Mouse (Mus musculus): Measurements from ENCODE around the gene Loxl1.

Loxl1 gene

DNA sequence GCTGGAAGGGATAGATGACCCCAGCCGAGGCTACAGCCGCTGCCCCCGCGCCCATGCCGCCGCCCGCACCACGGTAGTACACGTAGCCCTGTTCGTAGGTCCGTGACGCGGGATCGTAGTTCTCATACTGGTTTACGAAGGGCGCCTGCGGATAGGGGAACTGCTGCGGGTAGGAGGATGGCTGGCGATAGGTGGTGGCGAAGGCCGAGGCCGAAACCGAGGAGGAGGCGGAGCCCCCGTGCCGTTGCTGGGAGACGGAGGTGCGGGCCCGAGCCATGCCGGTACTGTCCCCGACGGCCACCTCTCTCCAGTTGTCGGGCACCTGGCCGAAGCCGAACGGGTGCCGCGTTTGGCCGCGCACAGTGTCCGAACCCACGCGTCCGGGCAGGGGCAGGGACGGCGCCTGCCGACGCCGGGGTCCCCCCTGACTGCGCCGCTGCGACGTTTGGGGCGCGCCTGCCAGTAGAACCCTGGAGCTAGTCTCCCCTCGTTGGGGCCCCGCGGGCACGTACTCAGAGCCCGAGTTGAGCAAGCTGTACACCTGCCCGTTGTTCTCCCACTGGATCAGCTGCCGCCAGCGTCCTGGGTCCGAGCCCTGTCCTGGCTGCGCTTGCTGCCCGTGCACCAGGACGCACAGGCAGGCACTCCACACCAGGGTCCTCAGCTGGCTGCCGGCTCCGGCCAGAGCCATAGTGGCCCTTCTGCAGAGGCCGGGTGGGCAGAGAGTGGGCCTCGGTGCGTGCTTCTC is 616 bp downstream of the Loxl1 start:
- in situ Hi-C loops (cut with MboI; ENCODE audit: low sequenced_read_pairs), result no loop called here

DNA sequence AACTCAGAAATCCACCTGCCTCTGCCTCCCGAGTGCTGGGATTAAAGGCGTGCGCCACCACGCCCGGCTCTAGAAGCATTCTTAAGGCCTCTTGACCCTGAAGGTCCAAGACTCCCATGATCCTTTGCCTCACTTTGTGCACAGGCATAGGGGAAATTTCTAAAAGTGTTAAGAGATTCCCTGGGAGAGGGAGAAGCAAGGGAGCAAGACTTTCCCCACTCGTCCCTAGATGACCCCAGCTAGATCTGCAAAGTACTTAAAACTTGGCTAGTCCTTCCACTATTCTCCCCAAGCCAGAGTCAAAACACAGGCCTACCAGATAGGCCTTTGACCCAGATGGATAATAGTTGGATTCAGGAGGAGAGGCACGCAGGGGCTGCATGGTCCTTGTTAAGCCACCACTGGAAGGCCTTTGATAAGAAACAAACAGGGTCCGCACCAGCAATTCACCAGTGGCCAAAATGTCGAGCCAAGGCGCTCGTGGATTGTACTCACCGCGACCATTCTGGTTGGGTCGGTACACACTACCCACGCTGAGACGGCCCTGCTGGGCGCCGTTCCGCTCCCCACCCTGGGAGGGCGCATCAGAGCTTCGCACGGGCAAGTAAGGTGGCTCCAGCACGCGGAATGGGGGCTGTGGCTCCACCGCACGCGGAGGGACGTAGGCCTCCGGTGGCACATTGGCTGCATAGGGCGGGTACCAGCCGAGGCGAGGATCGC is 1.6 kb downstream of the Loxl1 start:
- in situ Hi-C loops (cut with MboI; ENCODE audit: low sequenced_read_pairs), result no loop called here

DNA sequence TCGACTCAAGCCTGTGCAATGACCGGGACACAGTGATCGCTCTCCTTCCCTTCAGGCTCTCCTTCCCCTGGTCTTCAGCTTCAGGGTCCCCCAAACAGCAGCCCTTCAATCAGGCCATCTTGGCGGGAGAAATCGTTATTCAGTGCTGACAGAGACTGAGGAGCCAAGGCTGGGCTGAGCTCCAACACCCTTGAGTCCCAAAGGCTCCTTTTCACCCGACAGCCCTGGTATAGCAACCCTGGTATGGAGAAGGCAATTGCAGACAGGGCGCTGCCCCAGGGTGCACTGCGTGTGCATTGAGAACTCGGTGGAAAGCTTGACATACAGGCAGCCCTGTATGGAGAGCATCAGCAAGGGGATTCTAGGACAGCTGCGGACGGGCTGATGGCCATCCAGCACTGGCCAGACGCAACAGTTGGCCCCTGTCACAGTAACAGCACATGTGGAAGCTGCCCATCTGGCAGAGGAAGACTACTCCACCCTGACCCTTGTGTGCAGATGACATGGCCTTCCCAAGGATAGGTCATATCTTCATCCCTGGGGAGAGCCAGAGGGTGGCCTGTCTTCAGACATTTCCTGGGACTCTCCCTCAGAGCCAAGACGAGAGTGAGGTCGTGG is 2.8 kb downstream of the Loxl1 start:
- in situ Hi-C loops (cut with MboI; ENCODE audit: low sequenced_read_pairs), result no loop called here

DNA sequence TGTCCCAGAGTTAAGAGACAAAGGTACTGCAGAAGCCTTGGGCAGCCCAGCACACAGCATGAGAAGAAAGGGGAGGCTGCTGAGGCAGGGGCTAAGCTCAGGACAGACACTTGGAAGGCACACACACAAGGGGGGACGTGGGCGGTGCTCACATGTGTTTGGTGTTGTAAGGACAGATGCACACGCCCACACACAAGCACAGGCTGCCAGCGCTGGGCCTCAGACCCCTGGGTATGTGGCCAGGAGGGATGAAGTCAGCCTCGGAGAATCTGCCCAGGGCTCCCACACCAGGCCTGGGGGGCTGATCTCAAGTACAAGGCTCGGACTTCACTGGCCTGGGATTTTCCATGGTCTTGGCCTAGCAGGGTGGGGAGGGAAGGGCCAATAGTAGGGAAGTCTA is 4.6 kb downstream of the Loxl1 start:
- in situ Hi-C loops (cut with MboI; ENCODE audit: low sequenced_read_pairs), result no loop called here

GRCm38 (mm10) chr9:58305686-58306085 is 7.3 kb downstream of the Loxl1 start:
- in situ Hi-C loops (cut with MboI; ENCODE audit: low sequenced_read_pairs), result no loop called here

GRCm38 (mm10) chr9:58303599-58304271 is 9.3 kb downstream of the Loxl1 start:
- in situ Hi-C loops (cut with MboI; ENCODE audit: low sequenced_read_pairs), result no loop called here

GRCm38 (mm10) chr9:58303115-58303514 is 9.9 kb downstream of the Loxl1 start:
- in situ Hi-C loops (cut with MboI; ENCODE audit: low sequenced_read_pairs), result no loop called here

- in situ Hi-C loops (cut with MboI; ENCODE audit: low sequenced_read_pairs), result no loop called here
Observed at GRCm38 (mm10) chr9:58299356-58299799, 13.6 kb downstream of the Loxl1 start.

GRCm38 (mm10) chr9:58297961-58298477 is 15.0 kb downstream of the Loxl1 start:
- in situ Hi-C loops (cut with MboI; ENCODE audit: low sequenced_read_pairs), result no loop called here

DNA sequence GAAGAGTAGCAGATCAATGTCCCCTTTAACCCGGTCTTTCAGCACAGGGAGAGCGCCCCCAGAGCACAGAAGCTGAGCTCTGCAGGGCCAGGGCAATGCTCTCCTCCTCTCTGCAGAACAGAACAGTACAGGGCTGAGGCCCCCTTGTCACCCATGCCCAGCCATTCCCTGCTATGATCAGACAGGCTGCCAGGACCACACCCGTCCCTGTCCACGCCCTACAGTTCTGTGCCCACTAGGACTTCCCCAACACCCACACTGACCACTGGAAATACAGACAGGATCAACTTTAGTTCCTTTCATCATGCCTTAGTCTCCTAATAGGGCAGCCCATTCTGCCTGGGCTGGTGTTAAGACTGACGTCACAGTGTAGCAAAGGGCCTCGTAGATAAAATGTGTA is 15.9 kb downstream of the Loxl1 start:
- in situ Hi-C loops (cut with MboI; ENCODE audit: low sequenced_read_pairs), result no loop called here

- in situ Hi-C loops (cut with MboI; ENCODE audit: low sequenced_read_pairs), result no loop called here
Observed at GRCm38 (mm10) chr9:58295766-58296361, 17.1 kb downstream of the Loxl1 start.

DNA sequence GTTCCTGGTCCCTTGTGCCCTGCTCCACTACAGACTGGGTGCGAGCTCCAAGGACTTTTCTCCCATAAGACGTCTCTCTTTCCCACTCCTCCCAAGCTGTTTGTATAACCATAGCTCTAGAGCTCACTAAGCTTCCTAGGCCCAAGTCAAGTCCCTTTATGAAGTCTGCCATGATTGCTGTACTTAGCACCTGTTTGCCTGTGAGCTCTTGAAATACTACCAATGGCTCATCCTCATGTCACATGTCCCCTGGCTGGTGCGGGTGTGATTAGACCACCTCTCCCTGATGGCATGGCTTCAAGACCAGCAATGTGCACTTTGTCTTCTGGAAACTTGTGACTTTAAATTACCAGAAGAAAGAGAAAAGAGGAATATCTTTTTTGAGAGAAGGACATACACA is 17.6 kb downstream of the Loxl1 start:
- in situ Hi-C loops (cut with MboI; ENCODE audit: low sequenced_read_pairs), result no loop called here

DNA sequence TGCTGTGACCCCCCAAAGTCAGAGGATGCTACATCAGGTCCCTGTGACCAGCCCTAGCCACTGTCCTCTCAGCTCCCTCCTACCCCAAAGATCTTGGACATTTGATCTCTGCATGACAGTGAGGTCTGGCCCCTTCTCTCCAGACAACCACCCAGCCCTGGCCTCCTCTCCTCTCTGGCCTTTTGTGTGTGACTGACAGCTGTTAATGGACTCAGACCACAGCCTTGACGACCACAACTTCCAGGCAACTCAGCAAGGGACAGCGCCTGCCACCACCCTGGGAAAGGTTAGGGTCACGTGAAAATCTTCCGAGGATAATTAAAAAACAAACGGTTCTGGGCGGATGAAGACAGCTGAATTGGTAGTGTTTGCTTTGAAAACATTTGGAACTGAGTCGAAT is 18.5 kb downstream of the Loxl1 start:
- in situ Hi-C loops (cut with MboI; ENCODE audit: low sequenced_read_pairs), result no loop called here

- in situ Hi-C loops (cut with MboI; ENCODE audit: low sequenced_read_pairs), result no loop called here
Observed at GRCm38 (mm10) chr9:58289901-58290300, 23.1 kb downstream of the Loxl1 start.

- in situ Hi-C loops (cut with MboI; ENCODE audit: low sequenced_read_pairs), result no loop called here
Observed at GRCm38 (mm10) chr9:58289090-58289489, 23.9 kb downstream of the Loxl1 start.

DNA sequence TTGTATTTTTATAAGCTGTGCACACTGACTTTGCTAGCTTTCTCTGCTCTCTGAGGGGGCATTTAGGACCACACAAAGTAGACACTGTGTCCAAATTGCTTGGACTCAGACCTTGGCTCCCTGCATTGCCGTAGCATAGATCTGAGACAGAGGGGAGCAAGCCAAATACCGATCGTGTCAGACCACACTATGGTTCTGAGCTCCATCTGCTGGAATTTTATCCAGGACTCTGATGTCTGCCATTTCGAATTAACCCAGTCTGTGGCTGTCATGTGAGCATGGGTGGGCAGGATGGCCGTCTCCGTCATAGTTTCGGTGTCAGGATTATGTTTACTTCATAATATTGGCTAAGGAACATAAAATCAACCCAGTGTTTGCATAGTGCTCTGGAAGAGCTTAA is 29.6 kb downstream of the Loxl1 start:
- in situ Hi-C loops (cut with MboI; ENCODE audit: low sequenced_read_pairs), result loop anchor here (5.0 kb wide), 1 partner anchor 41 kb away; no protein-coding TSS in a partner anchor

GRCm38 (mm10) chr9:58281597-58281996 is 31.4 kb downstream of the Loxl1 start:
- in situ Hi-C loops (cut with MboI; ENCODE audit: low sequenced_read_pairs), result loop anchor here (5.0 kb wide), 1 partner anchor 39 kb away; no protein-coding TSS in a partner anchor

DNA sequence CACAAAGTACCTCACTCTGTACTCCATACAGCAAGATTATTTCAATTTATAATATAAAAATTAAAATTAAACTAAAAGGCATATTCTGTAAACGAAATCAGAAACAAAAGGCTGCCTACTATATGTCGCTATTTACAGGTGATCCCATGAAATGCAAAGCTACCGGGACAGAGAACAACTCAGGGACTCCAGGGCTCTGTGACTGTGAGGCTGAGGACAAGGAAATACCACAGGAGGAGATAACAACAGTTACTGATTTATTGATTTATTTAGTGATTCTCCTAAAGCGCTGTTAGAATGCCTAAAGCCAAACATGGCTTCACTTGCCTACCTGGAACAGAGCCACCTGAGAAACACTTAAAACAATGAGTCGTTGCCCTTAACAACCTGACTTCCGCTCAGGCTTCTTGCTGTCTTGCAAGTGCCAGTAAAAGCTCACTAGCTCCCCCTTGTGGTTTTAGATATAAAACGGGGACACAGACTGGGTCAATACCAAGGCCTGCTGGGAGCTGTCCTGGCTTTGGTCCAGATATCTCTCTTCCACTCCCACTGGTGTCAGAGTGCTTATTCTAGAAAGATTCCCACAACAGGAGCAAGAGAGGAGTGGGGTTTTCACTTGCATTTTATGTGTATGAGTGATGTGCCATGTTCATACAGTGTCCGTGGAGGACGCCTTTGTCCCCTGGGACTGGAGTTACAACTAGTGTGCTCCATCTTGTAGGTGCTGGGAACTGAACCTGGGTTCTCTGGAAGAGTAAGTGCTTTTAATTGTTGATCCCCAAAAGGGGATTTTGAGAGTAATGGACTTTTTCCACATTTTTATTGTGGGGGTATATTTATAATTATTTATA is 32.5 kb downstream of the Loxl1 start:
- in situ Hi-C loops (cut with MboI; ENCODE audit: low sequenced_read_pairs), result loop anchor here (5.0 kb wide), 1 partner anchor 38 kb away; no protein-coding TSS in a partner anchor

GRCm38 (mm10) chr9:58279780-58280179 is 33.2 kb downstream of the Loxl1 start:
- in situ Hi-C loops (cut with MboI; ENCODE audit: low sequenced_read_pairs), result loop anchor here (5.0 kb wide), 1 partner anchor 37 kb away; no protein-coding TSS in a partner anchor
